Mouse (Mus musculus) adrenal gland, postnatal 14 days (tissue): ENCODE measurements around the gene Nacad. TPM values are rescaled to one million over a fixed set of nuclear protein-coding genes. Genes with fewer than 3 reads are reported as not detected.

Experiments used
- DNase-seq: peaks from one replicate; pipeline ENCODE4 v3.0.0; 2021; ENCODE audit warnings: mixed read lengths
- total RNA-seq: library from RNA; stranded (reverse); gene quantifications from 2 replicates; pipeline ENCODE4 v1.2.3, GENCODE M21; 2021

Nacad gene
- total RNA-seq, 1 experiment from 2014 or later: 2.9 TPM

DNA sequence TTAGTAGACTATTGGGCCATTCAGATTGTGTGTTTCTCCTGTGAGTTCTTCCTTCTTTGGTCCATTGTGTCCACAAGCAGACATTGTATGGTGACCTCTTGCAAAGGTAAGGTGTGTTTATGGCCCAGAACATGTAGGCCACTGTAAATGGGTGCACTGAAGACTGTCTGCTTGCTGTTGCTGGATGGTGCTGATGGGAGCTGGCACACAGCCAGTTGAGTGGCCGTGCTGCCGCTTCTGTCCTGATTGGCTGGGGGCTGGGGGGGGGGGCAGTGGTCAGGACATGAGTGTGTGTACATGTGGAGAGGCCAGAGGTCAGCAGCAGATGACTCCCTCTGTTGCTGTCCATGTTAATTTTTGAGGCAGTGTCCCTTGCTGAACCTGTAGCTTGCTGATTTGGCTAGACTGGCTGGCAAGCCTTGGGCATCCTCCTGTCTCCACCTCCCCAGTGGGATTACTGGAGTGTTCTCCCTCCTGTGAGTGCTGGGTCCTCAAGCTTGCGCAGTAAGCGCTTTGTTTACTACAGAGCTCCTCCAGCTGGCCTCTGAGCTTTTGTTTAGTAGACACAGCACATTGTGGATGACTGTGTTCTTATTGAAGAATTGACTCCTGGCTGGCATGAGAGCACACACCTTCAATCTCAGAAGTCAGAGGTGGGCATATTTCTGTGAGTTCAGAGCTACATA lies 25.6 kb downstream of the Nacad start:
- no peak for DNase-seq

DNA sequence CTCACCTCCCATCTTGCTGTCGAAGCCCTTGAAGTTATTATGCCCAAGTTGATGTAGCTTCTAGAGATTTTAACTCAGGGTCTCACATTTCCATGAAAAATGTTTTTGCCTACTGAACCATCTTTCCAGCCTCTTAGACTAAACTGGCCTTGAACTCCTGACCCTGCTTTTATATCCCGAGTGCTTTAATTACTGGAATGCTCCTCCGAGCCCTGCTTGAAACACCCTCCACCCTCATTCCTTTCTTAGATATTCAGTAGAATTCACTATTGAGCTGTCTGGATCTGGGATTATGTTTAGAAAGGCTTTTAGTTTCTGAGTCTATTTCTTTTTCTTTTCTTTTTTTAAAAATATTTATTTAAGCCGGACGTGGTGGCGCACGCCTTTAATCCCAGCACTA lies 26.5 kb downstream of the Nacad start:
- no peak for DNase-seq

DNA sequence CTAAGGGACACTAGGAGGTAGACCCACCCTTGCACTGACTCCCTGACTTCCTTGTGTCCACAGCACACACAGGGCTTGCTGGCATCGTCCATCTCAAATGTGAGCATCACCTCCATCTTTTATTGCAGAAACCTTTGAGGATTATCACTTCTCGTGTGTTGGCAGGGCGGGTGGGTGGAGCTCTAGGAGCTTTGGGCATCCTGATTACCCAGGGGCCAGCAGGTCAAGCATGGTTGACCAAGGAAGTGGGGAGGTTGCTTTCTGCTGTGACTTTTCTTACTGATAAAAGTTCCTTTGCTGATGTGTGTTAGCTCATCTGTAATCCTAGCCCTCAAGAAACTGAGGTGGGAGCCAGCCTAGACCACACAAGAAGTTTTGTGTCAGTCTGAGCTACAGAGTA lies 29.7 kb downstream of the Nacad start:
- no peak for DNase-seq

DNA sequence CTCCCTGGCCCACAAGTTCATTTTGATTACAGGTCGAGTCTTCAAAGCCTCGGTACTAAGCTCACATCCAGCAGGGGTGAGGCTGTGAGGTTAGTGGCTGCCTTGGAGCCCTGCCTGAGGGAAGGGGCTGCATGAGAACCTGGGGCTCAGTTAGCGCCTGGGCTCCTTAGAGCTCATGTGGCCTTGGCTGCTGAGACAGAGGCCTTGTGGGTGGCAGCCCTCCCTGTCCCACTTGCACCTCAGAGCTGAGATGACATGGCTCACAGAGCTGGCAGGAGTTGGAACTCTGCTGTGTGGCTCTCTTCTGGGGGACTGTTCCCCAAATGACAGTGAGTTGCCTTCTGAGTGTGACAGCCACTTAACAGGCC lies 36.5 kb downstream of the Nacad start:
- DNase-seq: peak; percentile 70

DNA sequence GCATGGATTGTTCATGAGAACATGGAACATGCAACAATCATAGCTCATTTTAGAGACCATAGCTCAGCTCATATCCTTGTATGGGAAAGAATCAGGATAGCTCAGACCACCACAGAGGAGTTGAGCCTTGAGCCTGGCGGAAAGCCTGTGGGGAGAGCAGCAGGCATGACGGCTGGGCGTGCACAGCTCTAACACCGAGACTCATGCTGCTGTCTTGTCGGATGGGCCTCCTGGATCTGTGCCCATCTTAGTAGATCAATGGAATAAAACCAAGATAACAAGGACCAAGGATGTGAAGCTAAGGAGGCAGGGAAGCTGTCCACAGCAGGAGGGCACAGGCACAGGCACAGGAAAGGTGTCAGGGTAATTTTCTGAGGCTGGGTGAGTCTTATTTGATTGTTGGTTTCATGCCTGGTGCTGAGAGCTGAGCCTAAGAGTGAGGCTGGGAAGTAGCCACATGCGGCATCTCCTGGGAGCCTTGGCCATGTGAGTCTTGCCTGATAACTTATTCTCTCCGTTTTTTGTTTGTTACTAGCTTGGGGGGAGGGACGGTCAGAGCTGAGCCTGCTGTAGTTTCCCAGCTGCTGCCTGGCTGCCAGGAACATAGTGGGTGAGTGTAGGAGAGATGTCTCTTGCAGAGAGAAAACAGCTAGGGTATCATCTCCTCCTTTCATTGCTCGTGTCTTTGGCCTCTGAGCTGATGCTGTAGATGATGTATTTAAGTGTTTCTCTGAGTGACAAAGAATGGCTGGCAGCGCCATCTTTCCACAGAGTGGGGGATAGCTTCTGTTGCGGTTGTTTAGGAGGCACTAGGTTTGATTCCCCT lies 37.1 kb downstream of the Nacad start:
- peak; percentile 49 for DNase-seq

DNA sequence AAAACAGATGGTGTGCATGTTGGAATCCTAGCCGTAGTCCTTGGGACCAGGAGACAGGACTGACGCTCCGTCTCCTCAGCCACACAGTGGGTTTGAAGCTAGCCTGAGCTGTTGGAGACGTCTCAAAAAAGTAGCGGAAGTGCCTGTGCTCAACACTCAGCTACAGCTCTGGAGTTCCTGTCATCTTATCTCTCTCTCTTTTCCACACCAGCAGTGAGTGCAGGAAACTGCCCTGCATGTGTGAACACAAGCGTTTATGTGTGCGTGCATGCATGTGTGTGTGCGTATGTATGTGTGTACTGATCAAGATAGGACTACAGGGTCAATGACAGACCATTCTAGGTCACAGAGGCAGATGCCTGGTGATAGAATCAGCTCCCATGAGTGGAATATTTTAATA lies 37.9 kb downstream of the Nacad start:
- no peak for DNase-seq

DNA sequence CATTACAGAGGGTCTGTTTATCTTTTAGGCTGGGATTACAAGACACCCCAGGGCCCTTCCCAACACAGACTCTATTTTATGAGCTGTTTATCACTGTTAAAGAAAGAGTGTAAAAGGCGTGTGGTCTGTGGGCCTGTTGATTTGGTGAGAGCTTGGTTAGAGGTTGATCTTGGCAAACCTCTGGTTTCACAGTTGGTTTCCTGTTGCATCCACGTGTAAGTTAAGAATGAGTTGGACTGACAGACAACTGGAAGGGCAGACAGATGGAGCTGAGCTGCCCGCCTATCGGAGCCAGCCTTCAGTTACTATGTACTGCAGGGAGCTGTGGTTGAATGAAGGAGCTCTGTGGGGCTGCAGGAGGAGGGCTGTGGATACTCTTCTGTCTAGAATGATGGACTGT lies 39.4 kb downstream of the Nacad start:
- DNase-seq: no peak

DNA sequence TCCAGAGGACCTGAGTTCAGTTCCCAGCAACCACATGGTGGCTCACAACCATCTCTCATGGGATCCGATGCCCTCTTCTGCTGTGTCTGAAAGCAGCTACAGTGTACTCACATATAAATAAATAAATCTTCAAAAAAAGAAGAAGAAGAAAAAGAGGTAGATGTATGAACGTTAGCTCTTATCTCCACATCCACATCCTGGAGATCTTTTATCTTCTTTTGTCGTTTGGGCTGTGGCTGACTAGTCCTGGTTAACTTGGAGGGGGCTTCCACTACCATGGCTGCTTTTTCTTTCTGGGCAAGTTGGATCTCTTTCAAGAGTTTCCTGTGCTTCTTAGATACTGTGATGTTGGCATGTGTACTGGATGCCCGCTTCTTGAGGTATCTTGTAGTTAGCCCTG lies 42.7 kb downstream of the Nacad start:
- no peak for DNase-seq

DNA sequence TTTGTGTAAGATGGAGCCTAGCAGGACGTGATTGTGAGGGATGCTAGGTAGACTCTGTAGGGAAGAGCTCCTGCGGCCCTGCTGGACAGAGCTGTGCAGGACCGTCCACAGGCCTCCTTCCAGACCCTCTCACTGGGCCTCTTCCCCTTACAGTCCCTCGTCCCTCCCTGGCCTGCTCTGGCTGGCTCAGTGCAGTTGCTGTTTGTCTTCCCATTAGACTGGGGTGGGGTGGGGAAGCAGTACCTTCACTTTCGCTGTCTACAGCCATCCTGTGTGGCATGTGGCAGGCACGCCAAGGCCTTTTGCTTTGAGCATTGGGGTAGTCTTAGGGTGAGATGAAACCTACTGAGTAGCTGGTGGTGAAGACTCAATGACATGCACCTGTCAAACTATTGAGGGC lies 43.5 kb downstream of the Nacad start:
- DNase-seq: peak; percentile 27

DNA sequence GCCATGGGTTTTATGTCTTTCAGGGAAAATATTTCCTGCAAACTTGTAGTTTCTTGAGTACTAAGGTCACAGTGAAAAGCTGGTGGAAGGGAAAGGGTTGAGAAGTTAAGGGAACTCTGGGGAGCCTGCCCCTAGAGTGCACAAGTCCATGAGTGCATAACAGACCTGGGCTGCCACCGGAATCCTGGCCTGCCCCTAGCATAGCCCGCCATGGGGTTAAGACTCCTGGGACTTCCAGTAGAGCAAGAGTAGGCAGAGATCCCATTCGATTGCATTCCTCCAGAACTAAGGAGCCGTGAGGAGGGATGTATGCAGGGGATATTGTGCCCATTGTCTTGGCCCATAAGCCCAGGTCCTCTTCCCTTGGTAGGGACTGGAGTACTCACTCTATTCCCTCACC lies 44.4 kb downstream of the Nacad start:
- DNase-seq: peak; percentile 45

DNA sequence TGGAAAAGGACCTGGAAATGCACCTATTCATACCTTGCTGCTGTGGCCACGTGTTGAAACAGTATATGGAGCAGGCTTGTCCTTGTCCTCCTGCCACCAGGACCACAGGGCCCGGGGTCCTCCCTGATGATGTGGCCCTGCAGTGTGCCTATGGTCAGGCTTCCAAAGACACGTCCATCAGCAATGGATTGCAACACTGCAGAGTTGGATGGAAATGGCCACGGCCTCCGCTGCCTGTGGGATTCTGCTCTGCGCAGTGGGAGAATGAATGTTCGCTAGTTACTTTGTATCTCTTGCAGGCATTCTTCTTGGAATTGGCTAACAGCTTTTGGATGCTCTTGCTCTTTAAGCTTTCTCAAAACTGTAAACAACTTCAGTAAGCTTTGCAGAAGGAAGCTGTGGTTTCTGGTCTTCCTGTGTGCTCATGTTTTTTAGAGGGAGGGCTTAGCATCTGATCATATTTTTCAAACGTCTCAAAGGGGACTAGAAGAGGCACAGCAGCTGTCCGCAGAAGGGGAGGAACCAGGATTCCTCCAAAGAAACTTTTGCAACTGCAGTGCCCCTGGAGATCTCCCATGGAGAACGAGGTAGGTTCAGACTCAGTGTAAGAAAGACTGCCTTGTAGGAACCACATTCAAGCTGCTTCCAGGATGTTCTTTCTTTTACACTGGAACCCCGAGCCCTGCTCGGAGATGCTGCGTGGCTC lies 45.0 kb downstream of the Nacad start:
- DNase-seq: peak; percentile 16

DNA sequence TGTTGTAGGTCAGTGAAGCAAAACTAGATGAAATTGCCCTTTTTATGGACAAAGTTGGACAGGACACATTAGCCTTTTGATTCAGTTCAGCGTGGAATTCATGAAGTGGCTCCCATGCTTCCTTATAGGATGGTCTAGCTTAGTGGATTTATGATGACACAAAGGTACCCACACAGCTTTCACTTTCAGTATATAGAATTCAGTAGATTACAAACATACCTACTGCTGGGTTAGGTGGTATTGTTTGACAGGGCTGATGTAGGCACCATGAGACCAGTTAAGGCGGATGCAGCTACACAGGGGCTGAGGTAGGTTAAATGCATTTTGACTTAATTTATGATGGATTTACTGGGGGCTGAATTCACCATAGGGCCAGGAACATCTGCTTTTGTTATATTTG lies 45.9 kb downstream of the Nacad start:
- no peak for DNase-seq

DNA sequence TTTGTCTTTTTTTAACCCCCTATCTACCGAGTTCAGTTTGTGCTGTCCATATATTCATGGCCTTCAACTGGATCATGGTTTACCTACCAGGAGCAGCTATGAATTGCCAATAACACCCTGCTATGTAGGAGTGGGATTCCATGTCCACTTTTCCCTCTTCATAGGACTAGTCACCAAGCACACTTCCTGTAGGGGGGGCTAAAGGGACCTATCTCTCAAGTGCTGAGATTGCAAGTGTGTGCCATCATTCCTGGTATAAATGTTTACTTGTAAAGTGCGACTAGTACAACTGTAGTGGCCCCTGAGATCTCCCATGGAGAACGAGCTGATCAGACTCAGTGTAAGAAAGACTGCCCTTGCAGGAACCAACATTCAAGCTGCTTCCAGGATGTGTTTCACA lies 47.6 kb downstream of the Nacad start:
- peak; percentile 11 for DNase-seq

DNA sequence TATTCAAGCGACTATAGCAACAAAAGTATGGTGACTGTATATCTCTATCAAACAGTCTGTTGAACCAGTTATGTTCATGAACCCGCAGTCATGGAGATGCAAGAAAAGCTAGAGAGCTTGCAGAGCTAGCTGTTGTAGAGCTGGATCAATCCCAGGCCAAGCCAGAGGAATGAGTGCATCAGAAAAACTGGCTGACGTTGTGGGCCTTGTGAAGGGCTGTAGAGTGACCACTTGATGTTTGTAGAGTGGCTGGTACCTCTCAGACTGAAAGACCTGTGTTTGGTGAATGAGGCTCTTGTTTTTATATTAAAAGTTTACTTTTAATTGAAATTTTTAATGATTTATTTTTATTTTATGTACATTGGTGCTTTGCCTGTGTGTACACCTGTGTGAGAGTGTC lies 55.7 kb downstream of the Nacad start:
- no peak for DNase-seq

DNA sequence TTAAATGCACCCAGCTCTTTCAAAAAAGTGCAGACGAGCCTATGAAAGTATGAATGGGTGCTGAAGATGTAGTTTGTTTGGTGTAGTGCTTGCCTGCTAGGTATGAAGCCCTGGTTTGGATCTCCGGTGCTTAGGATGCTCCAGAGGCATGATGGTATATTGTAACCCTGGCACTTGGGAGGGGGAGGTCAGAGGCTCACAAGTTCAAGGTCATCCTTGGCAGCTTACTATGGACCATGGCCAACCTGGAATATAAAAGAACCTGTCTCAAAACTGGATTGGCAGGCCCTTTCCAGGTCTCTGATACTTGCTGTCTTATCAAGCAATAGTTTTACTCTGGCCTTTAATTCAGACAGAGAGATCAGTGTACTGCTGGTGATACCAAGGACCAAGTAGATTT lies 56.1 kb downstream of the Nacad start:
- no peak for DNase-seq

Other genes with a start within 250 kb of the Nacad start
- 44.7 and 51.3 TPM in 2 replicates for gene Zmiz2, start 217.0 kb downstream of the Nacad start, total RNA-seq
- gene Ppia, start 190.6 kb downstream of the Nacad start, total RNA-seq: 1,829 and 1,894 TPM in 2 replicates
- 84.2 and 99.3 TPM in 2 replicates for gene H2afv, start 161.6 kb downstream of the Nacad start, total RNA-seq
- gene Purb, start 130.1 kb downstream of the Nacad start, total RNA-seq: 73.6 and 75.8 TPM in 2 replicates
- 4.0 and 11.8 TPM in 2 replicates for gene Myo1g, start 85.1 kb downstream of the Nacad start, total RNA-seq
- gene Ccm2, start 59.2 kb downstream of the Nacad start, total RNA-seq: 37.6 and 47.5 TPM in 2 replicates
- 85.1 and 90.4 TPM in 2 replicates for gene Tbrg4, start 20.0 kb upstream of the Nacad start, total RNA-seq
- gene Wap, start 32.6 kb upstream of the Nacad start, total RNA-seq: not detected in 2 replicates
- gene Ramp3, start 52.5 kb upstream of the Nacad start, total RNA-seq: 11.0 and 11.5 TPM in 2 replicates
- not detected in 2 replicates for gene Gm11983, start 231.6 kb upstream of the Nacad start, total RNA-seq